Mouse (Mus musculus) spleen, adult 2 months (tissue): ENCODE data around the gene Limk2.

Experiments used
- CTCF ChIP-seq: fragments of 200-500 bp; IDR thresholded peaks from 2 replicates; pipeline ENCODE4 v1.5.1; 2011; ENCODE audit warnings: mild to moderate bottlenecking, inconsistent platforms; ENCODE audit not compliant: insufficient read depth, insufficient read length, insufficient replicate concordance; ENCODE audit errors: extremely low read depth
- POLR2A ChIP-seq: fragments of 200-500 bp; IDR thresholded peaks from 2 replicates; pipeline ENCODE4 v1.6.1; 2011; ENCODE audit warnings: low read depth, low read length, inconsistent platforms

GRCm38 (mm10) chr11:3371599-3372295 lies 37.2 kb downstream of the Limk2 start:
- TF ChIP-seq CTCF (no peak), POLR2A (no peak)
